8 mouse cellular contexts compared by ENCODE assay signal in genomic region chr17:35058911-35059892, GRCm38 (mm10). TPM values are rescaled to one million over a fixed set of nuclear protein-coding genes. Genes with fewer than 3 reads are reported as not detected.
DNase-seq lines count a peak whose midpoint lies in the region; ATAC-seq and TF ChIP-seq lines count a peak whose summit lies in the region.

Ddah2 (plus strand) TSS chr17:35059035.

- H3K36me3 ChIP-seq in heart, embryonic 12.5 days: peaks cover 72% of the 10 kb centered on the region
- H3K36me3 ChIP-seq in kidney, embryonic 16.5 days (ENCODE audit: insufficient read depth, low read length): peaks cover 64% of the 10 kb centered on the region
- H3K36me3 ChIP-seq in liver, embryonic 14.5 days (replicated peaks; ENCODE audit: control insufficient read depth, insufficient read depth, low read depth): peaks cover 18% of the 10 kb centered on the region
- peaks cover 14% of the 10 kb centered on the region for H3K36me3 ChIP-seq in neural tube, embryonic 11.5 days (ENCODE audit: control insufficient read depth, insufficient read depth, low read length)
- H3K36me3 ChIP-seq in stomach, embryonic 16.5 days (ENCODE audit: control insufficient read depth, insufficient read depth, low read length): peaks cover 18% of the 10 kb centered on the region

- H3K4me2 ChIP-seq in heart, embryonic 12.5 days: peak within 1 kb of the TSS; percentile 96
- H3K4me2 ChIP-seq in kidney, embryonic 16.5 days (replicated peaks; ENCODE audit: low read depth, low read length): peak within 1 kb of the TSS; percentile 84
- H3K4me2 ChIP-seq in liver, embryonic 14.5 days (ENCODE audit: low read depth): peak within 1 kb of the TSS; percentile 86
- peak within 1 kb of the TSS; percentile 92 for H3K4me2 ChIP-seq in neural tube, embryonic 11.5 days (ENCODE audit: low read depth)
- H3K4me2 ChIP-seq in stomach, embryonic 16.5 days (ENCODE audit: low read depth, low read length): peak within 1 kb of the TSS; percentile 91

- TF ChIP-seq EP300 in liver, embryonic 14.5 days (IDR thresholded peaks at IDR 0.05; ENCODE audit: low read depth): 0 out of 2 replicates have a peak, but pooled peaks have one; percentile 6

- peak; percentile 85 for ATAC-seq in erythroid progenitor cell, adult 5-6 weeks (replicated peaks; ENCODE audit: low FRiP score, poor library complexity, severe bottlenecking)
- peak; percentile 95 for ATAC-seq in heart, embryonic 12.5 days (ENCODE audit: insufficient number of reproducible peaks, low FRiP score)
- ATAC-seq in kidney, embryonic 16.5 days (ENCODE audit: low FRiP score, low TSS enrichment): peak; percentile 95
- peak; percentile 70 for ATAC-seq in liver, embryonic 14.5 days (ENCODE audit: insufficient read depth)
- ATAC-seq in neural tube, embryonic 11.5 days (ENCODE audit: insufficient read depth, low FRiP score, low TSS enrichment): peak; percentile 93
- ATAC-seq in stomach, embryonic 16.5 days (ENCODE audit: insufficient read depth, low FRiP score): peak; percentile 93

- peak within 1 kb of the TSS; percentile 95 for H3K27ac ChIP-seq in heart, embryonic 12.5 days (ENCODE audit: poor library complexity, severe bottlenecking)
- H3K27ac ChIP-seq in kidney, embryonic 16.5 days (ENCODE audit: low read length): peak within 1 kb of the TSS; percentile 96
- no peak within 1 kb of the TSS for H3K27ac ChIP-seq in liver, embryonic 14.5 days
- H3K27ac ChIP-seq in neural tube, embryonic 11.5 days (ENCODE audit: low read depth, low read length): peak within 1 kb of the TSS; percentile 73
- H3K27ac ChIP-seq in stomach, embryonic 16.5 days (ENCODE audit: low read length): peak within 1 kb of the TSS; percentile 93

- H3K9ac ChIP-seq in heart, embryonic 12.5 days: peak within 1 kb of the TSS; percentile 92
- H3K9ac ChIP-seq in kidney, embryonic 16.5 days (replicated peaks; ENCODE audit: low read length): peak within 1 kb of the TSS; percentile 95
- H3K9ac ChIP-seq in liver, embryonic 14.5 days (replicated peaks): peak within 1 kb of the TSS; percentile 35
- peak within 1 kb of the TSS; percentile 79 for H3K9ac ChIP-seq in neural tube, embryonic 11.5 days (ENCODE audit: low read length)
- peak within 1 kb of the TSS; percentile 83 for H3K9ac ChIP-seq in stomach, embryonic 16.5 days (ENCODE audit: low read length)

- under 1% methylated on average over 57 of the region's 57 CpGs for WGBS in heart, embryonic 12.5 days
- under 1% methylated on average over 57 of the region's 57 CpGs for WGBS in kidney, embryonic 16.5 days
- WGBS in liver, embryonic 14.5 days (ENCODE audit: insufficient replicate concordance): under 1% methylated on average over 57 of the region's 57 CpGs
- WGBS in neural tube, embryonic 11.5 days: under 1% methylated on average over 56 of the region's 57 CpGs
- WGBS in stomach, embryonic 16.5 days: under 1% methylated on average over 57 of the region's 57 CpGs

- DNase-seq in CD4-positive helper T cell, adult 2 months (ENCODE audit: low read depth, low spot score): peak; percentile 84
- peak; percentile 77 for DNase-seq in brain, adult 2 months (ENCODE audit: low read depth, low spot score)
- no peak for DNase-seq in liver, embryonic 14.5 days (ENCODE audit: low read depth in 3 of 3, low spot score in 3 of 3)
- peak; percentile 96 for DNase-seq in neural tube, embryonic 11.5 days (ENCODE audit: low spot score)

- H3K4me3 ChIP-seq in heart, embryonic 12.5 days: peak within 1 kb of the TSS; percentile 76
- H3K4me3 ChIP-seq in kidney, embryonic 16.5 days (ENCODE audit: low read length): peak within 1 kb of the TSS; percentile 93
- peak within 1 kb of the TSS; percentile 49 to 60 for H3K4me3 ChIP-seq in liver, embryonic 14.5 days (ENCODE audit: insufficient read depth in 1 of 2, low read depth in 2 of 2, low read length in 2 of 2)
- H3K4me3 ChIP-seq in neural tube, embryonic 11.5 days (ENCODE audit: low read depth, low read length): peak within 1 kb of the TSS; percentile 60
- peak within 1 kb of the TSS; percentile 73 for H3K4me3 ChIP-seq in stomach, embryonic 16.5 days (replicated peaks; ENCODE audit: low read length)

- H3K4me1 ChIP-seq in heart, embryonic 12.5 days (replicated peaks): peaks cover 28% of the 10 kb centered on the region
- peaks cover 33% of the 10 kb centered on the region for H3K4me1 ChIP-seq in kidney, embryonic 16.5 days (ENCODE audit: insufficient read depth, low read length)
- peaks cover 4 to 8% of the 10 kb centered on the region in 2 experiments; a peak in 3 of 4 replicates for H3K4me1 ChIP-seq in liver, embryonic 14.5 days (replicated peaks; ENCODE audit: control insufficient read depth in 2 of 2, insufficient read depth in 2 of 2, low read length in 1 of 2)
- H3K4me1 ChIP-seq in neural tube, embryonic 11.5 days (ENCODE audit: control insufficient read depth, insufficient read depth, low read length): peaks cover 10% of the 10 kb centered on the region
- peaks cover 31% of the 10 kb centered on the region for H3K4me1 ChIP-seq in stomach, embryonic 16.5 days (ENCODE audit: control insufficient read depth, insufficient read depth, low read length)

- H3K9me3 ChIP-seq in heart, embryonic 12.5 days (replicated peaks): no peaks in the 10 kb centered on the region; the same call in 1 of the 2 replicates
- no peaks in the 10 kb centered on the region for H3K9me3 ChIP-seq in kidney, embryonic 16.5 days (ENCODE audit: low read length)
- no peaks in the 10 kb centered on the region for H3K9me3 ChIP-seq in liver, embryonic 14.5 days (ENCODE audit: control insufficient read depth, low read length)
- no peaks in the 10 kb centered on the region for H3K9me3 ChIP-seq in neural tube, embryonic 11.5 days (ENCODE audit: control insufficient read depth, low read length)
- no peaks in the 10 kb centered on the region for H3K9me3 ChIP-seq in stomach, embryonic 16.5 days (replicated peaks; ENCODE audit: control insufficient read depth, low read length)

- peaks cover 16% of the 10 kb centered on the region for H3K27me3 ChIP-seq in heart, embryonic 12.5 days (replicated peaks)
- H3K27me3 ChIP-seq in kidney, embryonic 16.5 days (ENCODE audit: insufficient read depth, low read length): no peaks in the 10 kb centered on the region
- H3K27me3 ChIP-seq in liver, embryonic 14.5 days (ENCODE audit: control insufficient read depth, insufficient read depth, low read length): peaks cover 4% of the 10 kb centered on the region
- peaks cover 2% of the 10 kb centered on the region; the same call in 1 of the 2 replicates for H3K27me3 ChIP-seq in neural tube, embryonic 11.5 days (ENCODE audit: control insufficient read depth, insufficient read depth, low read length)
- H3K27me3 ChIP-seq in stomach, embryonic 16.5 days (ENCODE audit: control insufficient read depth, insufficient read depth, low read length): no peaks in the 10 kb centered on the region

- TF ChIP-seq CTCF in liver, embryonic 14.5 days (IDR thresholded peaks at IDR 0.05; ENCODE audit: low read depth): peak; percentile 93

RNA-seq across cellular contexts. Expression of gene Ddah2, which starts in this region (rescaled TPM):
- 2.1 TPM in 1 of 2 replicates, not detected in the other for total RNA-seq in erythroid progenitor cell, adult 5-6 weeks (2015; ENCODE audit: low replicate concordance)
- 1.5 and 5.6 TPM in 2 replicates for total RNA-seq in erythroid progenitor cell, adult 5-6 weeks (2017; ENCODE audit: low replicate concordance)
- polyA plus RNA-seq in heart, embryonic 12.5 days (2016; fragmentation: Nextera tagmentation; extraction: Ambion mirVana): 192 and 205 TPM in 2 replicates
- 375 and 376 TPM in 2 replicates for polyA plus RNA-seq in kidney, embryonic 16.5 days (2015; fragmentation: Nextera tagmentation; extraction: Ambion mirVana)
- 12.0 and 12.3 TPM in 2 replicates for polyA plus RNA-seq in liver, embryonic 14.5 days (2012; rRNA removed)
- 16.1 and 17.3 TPM in 2 replicates for polyA plus RNA-seq in liver, embryonic 14.5 days (2014; fragmentation: Nextera tagmentation; extraction: Ambion mirVana)
- polyA plus RNA-seq in neural tube, embryonic 11.5 days (2014; fragmentation: Nextera tagmentation; extraction: Ambion mirVana): 638 and 659 TPM in 2 replicates
- polyA plus RNA-seq in stomach, embryonic 16.5 days (2015; fragmentation: Nextera tagmentation; extraction: Ambion mirVana): 190 and 193 TPM in 2 replicates

Comparison
In these comparisons a context has a peak if more than half of its experiments do, and no peak if none do; other contexts are left out.
1. RNA of gene Ddah2 (polyA plus RNA-seq): 638 to 659 TPM in neural tube, embryonic 11.5 days, 375 to 376 TPM in kidney, embryonic 16.5 days, 190 to 193 TPM in stomach, embryonic 16.5 days and 192 to 205 TPM in heart, embryonic 12.5 days; 12.0 to 17.3 TPM in liver, embryonic 14.5 days; every median in the first group is over 10 times any median in the second.
2. DNase-seq: peak in CD4-positive helper T cell, adult 2 months (single experiment), brain, adult 2 months (single experiment) and neural tube, embryonic 11.5 days (single experiment); none in liver, embryonic 14.5 days (0 of 3).
3. H3K9ac ChIP-seq: peak in every context shown above with its lines; median percentile 95 in kidney, embryonic 16.5 days; 92 in heart, embryonic 12.5 days; 83 in stomach, embryonic 16.5 days; 79 in neural tube, embryonic 11.5 days; 35 in liver, embryonic 14.5 days.
4. Peak in every context shown above with its lines, with median percentiles within 50 percentile points of each other: ATAC-seq, H3K4me2 ChIP-seq and H3K4me3 ChIP-seq.